Mouse (Mus musculus): ENCODE data around the gene Ppp1r12a. TPM values are rescaled to one million over a fixed set of nuclear protein-coding genes. Genes with fewer than 3 reads are reported as not detected.

Ppp1r12a gene
- polyA plus RNA-seq, 1 experiment from 2014 or later: 71.9 TPM

DNA sequence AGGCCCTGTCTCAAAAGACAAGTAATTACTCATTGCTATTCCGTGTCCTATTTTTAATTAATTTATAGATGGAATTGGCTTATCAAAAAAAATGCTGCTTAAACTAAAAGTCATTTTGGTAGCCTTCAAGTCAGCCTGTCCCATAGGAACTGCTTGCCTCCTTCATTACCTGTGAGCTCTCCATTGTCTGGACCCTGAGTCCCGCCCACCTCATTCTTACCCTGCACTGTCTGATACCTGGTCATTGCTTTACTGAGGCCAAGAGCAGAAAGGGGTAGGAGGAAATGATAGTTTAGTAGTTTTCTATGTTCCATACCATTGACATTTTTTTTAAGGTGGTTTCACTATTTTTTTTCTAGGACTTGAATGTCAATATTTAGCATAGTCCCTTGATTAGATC lies 121.4 kb downstream of the Ppp1r12a start:
- DNase-seq (ENCODE audit: low spot score) (no peak), ATAC-seq (ENCODE audit: low read depth) (no peak)
- Histone ChIP-seq H3K4me3 (ENCODE audit: low read depth, low read length) (no peak overlapping the region), H3K27me3 (replicated peaks; ENCODE audit: control insufficient read depth, insufficient read depth, low read length) (no peaks in the 10 kb centered on the region), H3K9ac (ENCODE audit: low read depth, low read length) (no peak overlapping the region), H3K36me3 (ENCODE audit: control insufficient read depth, insufficient read depth, low read length) (peaks cover 23% of the 10 kb centered on the region), H3K27ac (replicated peaks; ENCODE audit: low read depth, low read length) (no peak overlapping the region), H3K4me1 (ENCODE audit: control insufficient read depth, insufficient read depth, low read length) (no peaks in the 10 kb centered on the region), H3K4me2 (ENCODE audit: low read depth, low read length) (no peak overlapping the region), H3K9me3 (ENCODE audit: control insufficient read depth, low read length) (no peaks in the 10 kb centered on the region)
- 94% methylated on average over 2 of the region's 2 CpGs for WGBS

DNA sequence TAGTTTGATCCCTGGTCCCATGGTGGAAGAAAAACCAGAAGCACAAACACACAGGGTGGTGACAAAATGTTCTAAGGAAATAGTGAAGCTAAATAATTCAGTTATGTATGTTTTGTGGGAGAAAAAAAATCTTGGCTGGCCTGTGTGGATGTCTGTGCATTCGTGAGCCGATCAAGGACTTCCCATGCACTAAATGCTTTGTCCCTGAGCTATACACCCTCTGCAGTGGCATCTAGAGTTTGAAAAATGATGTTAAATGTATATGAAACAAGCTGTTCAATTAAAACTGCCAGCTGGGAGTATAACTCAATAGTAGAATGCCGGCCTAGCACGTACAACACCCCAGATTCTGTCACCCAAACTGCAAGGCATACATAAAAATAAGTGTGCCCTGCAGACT lies 121.8 kb downstream of the Ppp1r12a start:
- ATAC-seq (ENCODE audit: low read depth): no peak
- DNase-seq (ENCODE audit: low spot score): no peak
- 92% methylated on average over 4 of the region's 4 CpGs for WGBS
- Histone ChIP-seq H3K27me3 (replicated peaks; ENCODE audit: control insufficient read depth, insufficient read depth, low read length) (no peaks in the 10 kb centered on the region), H3K36me3 (ENCODE audit: control insufficient read depth, insufficient read depth, low read length) (peaks cover 21% of the 10 kb centered on the region), H3K27ac (replicated peaks; ENCODE audit: low read depth, low read length) (no peak overlapping the region), H3K4me2 (ENCODE audit: low read depth, low read length) (no peak overlapping the region), H3K4me3 (ENCODE audit: low read depth, low read length) (no peak overlapping the region), H3K4me1 (ENCODE audit: control insufficient read depth, insufficient read depth, low read length) (no peaks in the 10 kb centered on the region), H3K9ac (ENCODE audit: low read depth, low read length) (no peak overlapping the region), H3K9me3 (ENCODE audit: control insufficient read depth, low read length) (no peaks in the 10 kb centered on the region)

DNA sequence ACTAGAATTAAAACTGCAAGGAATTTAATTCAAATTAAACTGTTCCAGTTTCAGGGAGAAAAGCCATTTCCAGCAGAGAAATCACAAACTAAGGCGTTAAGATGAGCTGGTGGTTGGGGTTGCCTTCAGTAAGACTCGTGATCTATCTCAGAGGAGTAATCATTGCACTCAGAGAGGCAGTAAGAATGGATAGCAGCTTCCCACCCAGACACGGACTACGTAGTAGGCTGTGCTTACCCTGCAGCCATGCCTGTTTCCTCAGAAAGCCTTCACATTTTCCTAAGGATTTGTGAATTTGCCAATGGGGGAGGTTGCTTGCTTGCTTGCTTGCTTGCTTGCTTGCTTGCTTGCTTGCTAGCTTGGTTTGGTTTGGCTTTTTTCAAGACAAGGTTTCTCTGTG lies 122.5 kb downstream of the Ppp1r12a start:
- DNase-seq (ENCODE audit: low spot score) (no peak), ATAC-seq (ENCODE audit: low read depth) (no peak)
- Histone ChIP-seq H3K27me3 (replicated peaks; ENCODE audit: control insufficient read depth, insufficient read depth, low read length) (no peaks in the 10 kb centered on the region), H3K36me3 (ENCODE audit: control insufficient read depth, insufficient read depth, low read length) (peaks cover 19% of the 10 kb centered on the region), H3K9me3 (ENCODE audit: control insufficient read depth, low read length) (no peaks in the 10 kb centered on the region), H3K9ac (ENCODE audit: low read depth, low read length) (no peak overlapping the region), H3K4me1 (ENCODE audit: control insufficient read depth, insufficient read depth, low read length) (no peaks in the 10 kb centered on the region), H3K4me3 (ENCODE audit: low read depth, low read length) (no peak overlapping the region), H3K27ac (replicated peaks; ENCODE audit: low read depth, low read length) (no peak overlapping the region), H3K4me2 (ENCODE audit: low read depth, low read length) (no peak overlapping the region)
- 86% methylated on average over 4 of the region's 4 CpGs for WGBS

DNA sequence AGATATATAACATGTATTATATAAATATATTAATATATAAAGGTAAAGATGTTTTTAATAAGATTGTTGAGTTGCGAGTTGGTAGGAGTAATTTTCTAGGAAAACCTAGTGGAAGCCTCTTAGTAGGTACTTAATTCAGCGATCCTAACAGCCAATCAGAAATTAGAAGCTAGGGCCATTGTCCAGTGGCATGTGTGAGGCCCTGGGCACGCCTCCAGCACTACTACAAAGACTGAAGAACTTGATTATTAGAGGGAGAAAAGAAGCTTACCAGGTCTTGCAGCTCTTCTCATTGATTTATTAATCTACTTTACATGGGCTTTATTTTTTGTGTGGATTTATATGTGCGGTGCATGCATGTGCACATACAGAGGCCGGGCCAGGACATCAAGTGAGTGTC lies 123.0 kb downstream of the Ppp1r12a start:
- Histone ChIP-seq H3K27me3 (replicated peaks; ENCODE audit: control insufficient read depth, insufficient read depth, low read length) (no peaks in the 10 kb centered on the region), H3K36me3 (ENCODE audit: control insufficient read depth, insufficient read depth, low read length) (peaks cover 16% of the 10 kb centered on the region), H3K9me3 (ENCODE audit: control insufficient read depth, low read length) (no peaks in the 10 kb centered on the region), H3K4me3 (ENCODE audit: low read depth, low read length) (no peak overlapping the region), H3K27ac (replicated peaks; ENCODE audit: low read depth, low read length) (no peak overlapping the region), H3K4me1 (ENCODE audit: control insufficient read depth, insufficient read depth, low read length) (no peaks in the 10 kb centered on the region), H3K4me2 (ENCODE audit: low read depth, low read length) (no peak overlapping the region), H3K9ac (ENCODE audit: low read depth, low read length) (no peak overlapping the region)
- DNase-seq (ENCODE audit: low spot score): no peak
- no peak for ATAC-seq (ENCODE audit: low read depth)
- 88% methylated on average over 5 of the region's 5 CpGs for WGBS

DNA sequence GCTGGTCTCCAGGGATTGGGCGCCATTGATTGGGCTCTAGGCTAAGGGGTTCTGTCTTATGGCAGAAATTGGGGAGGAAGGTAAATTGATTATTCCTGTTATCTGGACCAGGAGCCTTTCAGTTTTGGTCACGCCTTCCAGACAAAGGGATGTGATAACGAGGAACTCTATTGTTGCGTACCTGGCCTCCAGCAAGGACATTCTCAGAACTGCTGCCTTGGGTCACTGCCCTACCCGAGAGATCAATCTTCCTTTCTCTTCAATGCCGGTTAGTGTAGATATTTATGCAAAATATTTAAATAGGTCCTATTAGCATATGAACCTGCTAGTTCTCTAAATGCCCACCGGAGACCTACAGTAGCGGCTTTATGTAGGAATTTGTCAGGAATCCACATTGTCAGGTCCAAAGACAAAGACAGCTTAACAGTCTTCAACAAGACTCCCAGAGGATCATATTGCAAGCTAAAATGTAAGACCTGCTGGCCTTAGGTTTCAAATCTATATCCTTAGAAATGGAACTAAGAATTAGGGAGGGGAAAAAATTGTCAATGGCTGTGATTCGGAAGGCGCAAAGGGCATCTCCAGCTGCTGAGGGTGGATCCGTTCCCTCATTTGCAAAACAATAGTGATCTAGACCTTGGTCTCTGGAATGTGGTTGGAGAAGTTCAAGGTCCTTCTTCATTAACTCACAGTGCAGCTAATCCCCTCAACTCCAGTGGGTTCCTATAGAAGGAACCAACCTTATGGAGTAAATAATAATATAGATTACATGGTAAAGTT lies 124.9 kb downstream of the Ppp1r12a start:
- ATAC-seq (ENCODE audit: low read depth): no peak
- H3K27me3 ChIP-seq (replicated peaks; ENCODE audit: control insufficient read depth, insufficient read depth, low read length): no peaks in the 10 kb centered on the region
- no peaks in the 10 kb centered on the region for H3K9me3 ChIP-seq (ENCODE audit: control insufficient read depth, low read length)
- no peaks in the 10 kb centered on the region for H3K4me1 ChIP-seq (ENCODE audit: control insufficient read depth, insufficient read depth, low read length)
- H3K9ac ChIP-seq (ENCODE audit: low read depth, low read length): no peak overlapping the region
- H3K36me3 ChIP-seq (ENCODE audit: control insufficient read depth, insufficient read depth, low read length): 0 out of 2 replicates have a peak, but pooled peaks cover 7% of the 10 kb centered on the region
- no peak overlapping the region for H3K4me3 ChIP-seq (ENCODE audit: low read depth, low read length)
- H3K4me2 ChIP-seq (ENCODE audit: low read depth, low read length): no peak overlapping the region
- no peak for DNase-seq (ENCODE audit: low spot score)
- no peak overlapping the region for H3K27ac ChIP-seq (replicated peaks; ENCODE audit: low read depth, low read length)
- 76% methylated on average over 11 of the region's 11 CpGs for WGBS

DNA sequence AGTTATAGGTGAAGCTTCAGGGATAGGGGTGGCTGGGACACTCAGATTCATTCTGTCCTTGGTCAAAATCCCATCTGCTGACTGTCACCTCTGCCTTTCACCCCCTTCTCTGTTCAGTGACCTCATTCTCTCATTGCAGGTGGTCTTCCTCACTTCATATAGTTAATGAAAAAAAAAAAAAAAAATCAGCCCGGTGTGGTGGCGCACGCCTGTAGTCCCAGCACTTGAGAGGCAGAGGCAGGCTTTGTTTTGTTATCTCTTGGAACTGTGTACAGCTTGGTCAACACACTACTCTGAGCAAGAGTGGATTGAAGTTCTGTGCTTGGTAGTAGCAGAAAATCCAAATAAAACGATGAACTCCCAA lies 125.4 kb downstream of the Ppp1r12a start:
- 84% methylated on average over 4 of the region's 4 CpGs for WGBS
- H3K9ac ChIP-seq (ENCODE audit: low read depth, low read length): no peak overlapping the region
- 0 out of 2 replicates have a peak, but pooled peaks cover 4% of the 10 kb centered on the region for H3K36me3 ChIP-seq (ENCODE audit: control insufficient read depth, insufficient read depth, low read length)
- H3K27ac ChIP-seq (replicated peaks; ENCODE audit: low read depth, low read length): no peak overlapping the region
- H3K9me3 ChIP-seq (ENCODE audit: control insufficient read depth, low read length): no peaks in the 10 kb centered on the region
- DNase-seq (ENCODE audit: low spot score): no peak
- no peaks in the 10 kb centered on the region for H3K4me1 ChIP-seq (ENCODE audit: control insufficient read depth, insufficient read depth, low read length)
- no peak for ATAC-seq (ENCODE audit: low read depth)
- no peak overlapping the region for H3K4me2 ChIP-seq (ENCODE audit: low read depth, low read length)
- H3K27me3 ChIP-seq (replicated peaks; ENCODE audit: control insufficient read depth, insufficient read depth, low read length): no peaks in the 10 kb centered on the region
- no peak overlapping the region for H3K4me3 ChIP-seq (ENCODE audit: low read depth, low read length)

DNA sequence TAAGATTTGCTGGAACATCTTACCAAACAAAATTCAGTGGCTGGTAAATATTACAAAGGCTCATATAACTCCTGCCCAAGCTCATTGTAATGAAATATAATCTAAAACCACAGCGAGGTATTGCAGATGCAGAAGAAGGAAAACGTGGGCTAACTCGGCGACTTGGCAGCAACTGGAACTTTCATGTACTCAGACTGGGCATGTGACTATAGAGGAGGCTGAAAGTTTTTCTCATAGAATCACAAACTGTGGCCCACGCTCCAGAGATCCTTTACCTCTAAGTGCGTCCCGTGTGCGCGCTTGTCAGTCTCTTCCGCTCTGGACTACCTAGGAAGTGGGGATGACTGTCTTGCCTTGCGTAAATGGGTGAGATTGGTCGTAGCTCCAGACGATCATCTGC lies 128.1 kb downstream of the Ppp1r12a start:
- Histone ChIP-seq H3K9ac (ENCODE audit: low read depth, low read length) (no peak overlapping the region), H3K9me3 (ENCODE audit: control insufficient read depth, low read length) (no peaks in the 10 kb centered on the region), H3K27me3 (replicated peaks; ENCODE audit: control insufficient read depth, insufficient read depth, low read length) (no peaks in the 10 kb centered on the region), H3K36me3 (ENCODE audit: control insufficient read depth, insufficient read depth, low read length) (no peaks in the 10 kb centered on the region), H3K4me1 (ENCODE audit: control insufficient read depth, insufficient read depth, low read length) (no peaks in the 10 kb centered on the region), H3K4me2 (ENCODE audit: low read depth, low read length) (no peak overlapping the region), H3K4me3 (ENCODE audit: low read depth, low read length) (no peak overlapping the region), H3K27ac (replicated peaks; ENCODE audit: low read depth, low read length) (no peak overlapping the region)
- no peak for ATAC-seq (ENCODE audit: low read depth)
- no peak for DNase-seq (ENCODE audit: low spot score)
- 92% methylated on average over 13 of the region's 13 CpGs for WGBS

DNA sequence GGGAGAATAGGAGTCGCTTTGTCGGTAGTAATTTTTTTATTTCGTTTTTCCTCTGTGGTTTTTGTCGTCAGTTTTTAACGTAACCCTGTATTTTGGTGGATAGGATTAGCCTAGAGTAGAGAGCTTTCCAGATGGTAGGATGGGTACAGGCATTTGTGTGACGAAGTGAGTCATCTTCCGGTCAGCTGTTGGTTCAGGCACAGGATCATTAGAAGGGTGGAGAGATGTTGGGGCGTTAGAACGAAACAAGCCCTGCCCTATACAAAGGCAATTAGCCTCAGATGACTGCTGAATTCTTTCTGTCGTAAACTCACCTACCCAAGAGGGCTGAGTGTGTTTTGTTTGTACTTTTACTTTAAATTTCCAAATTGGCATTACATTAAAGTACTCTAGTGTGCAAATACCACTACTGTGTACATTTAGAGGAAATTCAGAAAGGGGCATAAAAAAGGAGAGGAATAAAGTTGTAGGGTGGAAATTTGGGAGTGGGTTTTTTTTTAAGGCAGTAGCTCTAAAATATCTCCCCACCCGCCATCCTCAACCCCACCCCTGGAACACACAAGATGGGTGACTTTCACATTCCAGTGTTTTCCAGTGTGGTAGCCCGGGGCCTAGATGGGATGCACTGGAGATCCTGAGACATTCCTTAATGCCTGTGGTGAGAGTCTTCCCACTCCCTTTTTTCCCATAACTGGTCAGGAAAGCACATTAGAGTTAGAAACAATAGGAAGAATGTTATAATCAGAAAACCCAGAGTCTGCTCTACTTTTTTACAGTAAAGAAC lies 129.9 kb downstream of the Ppp1r12a start:
- no peak overlapping the region for H3K27ac ChIP-seq (replicated peaks; ENCODE audit: low read depth, low read length)
- 77% methylated on average over 12 of the region's 12 CpGs for WGBS
- no peak for ATAC-seq (ENCODE audit: low read depth)
- DNase-seq (ENCODE audit: low spot score): no peak
- H3K9ac ChIP-seq (ENCODE audit: low read depth, low read length): no peak overlapping the region
- H3K27me3 ChIP-seq (replicated peaks; ENCODE audit: control insufficient read depth, insufficient read depth, low read length): no peaks in the 10 kb centered on the region
- no peak overlapping the region for H3K4me3 ChIP-seq (ENCODE audit: low read depth, low read length)
- H3K4me1 ChIP-seq (ENCODE audit: control insufficient read depth, insufficient read depth, low read length): no peaks in the 10 kb centered on the region
- no peak overlapping the region for H3K4me2 ChIP-seq (ENCODE audit: low read depth, low read length)
- H3K36me3 ChIP-seq (ENCODE audit: control insufficient read depth, insufficient read depth, low read length): no peaks in the 10 kb centered on the region
- H3K9me3 ChIP-seq (ENCODE audit: control insufficient read depth, low read length): no peaks in the 10 kb centered on the region
